Mouse (Mus musculus) liver, embryonic 14.5 days (tissue): Measurements from ENCODE around the gene 4933406M09Rik.

Experiments used
- CTCF ChIP-seq: IDR thresholded peaks from 2 replicates; pipeline ENCODE4 v1.5.1; 2016; ENCODE audit warnings: antibody characterized with exemption, low read depth, control low read depth
- EP300 ChIP-seq: IDR thresholded peaks from 2 replicates; pipeline ENCODE4 v1.6.1; 2016; ENCODE audit warnings: antibody characterized with exemption, low read depth

GRCm38 (mm10) chr1:134406414-134406771, 20.7 kb downstream of the 4933406M09Rik start:
- no peak for TF ChIP-seq CTCF
- TF ChIP-seq EP300, result no peak
